Mouse (Mus musculus): ENCODE data around the gene Tead1.

- no peak for TF ChIP-seq CTCF (IDR thresholded peaks at IDR 0.05; ENCODE audit: low read depth)
- TF ChIP-seq EP300 (IDR thresholded peaks at IDR 0.05; ENCODE audit: low read depth): no peak
Observed at GRCm38 (mm10) chr7:112793903-112794302, 114.8 kb downstream of the Tead1 start.

All from liver, postnatal 0 days (tissue).